Mouse (Mus musculus): ENCODE data around the gene Rps6kl1.
"Not testable (repeated sequence)": the region's sequence is repeated elsewhere in the genome, so short reads cannot be mapped to it uniquely, and the experiment has no call there.

Gene Rps6kl1

GRCm38 (mm10) chr12:85175926-85176845, 25.1 kb upstream of the Rps6kl1 start:
- in situ Hi-C loops (cut with MboI), result loop anchor here (10.0 kb wide), 1 partner anchor 129 kb away; no protein-coding TSS in a partner anchor

- in situ Hi-C loops (cut with MboI), result loop anchor here (10.0 kb wide), 1 partner anchor 130 kb away; no protein-coding TSS in a partner anchor
Observed at GRCm38 (mm10) chr12:85175087-85175675, 24.1 kb upstream of the Rps6kl1 start.

- in situ Hi-C loops (cut with MboI), result loop anchor here (10.0 kb wide), 1 partner anchor 131 kb away; no protein-coding TSS in a partner anchor
Observed at GRCm38 (mm10) chr12:85174016-85174415, 23.0 kb upstream of the Rps6kl1 start.

- in situ Hi-C loops (cut with MboI), result loop anchor here (10.0 kb wide), 1 partner anchor 134 kb away; no protein-coding TSS in a partner anchor
Observed at GRCm38 (mm10) chr12:85170948-85171307, 19.9 kb upstream of the Rps6kl1 start.

- in situ Hi-C loops (cut with MboI), result loop anchor here (10.0 kb wide), 1 partner anchor 134 kb away; no protein-coding TSS in a partner anchor
Observed at GRCm38 (mm10) chr12:85170284-85170947, 19.4 kb upstream of the Rps6kl1 start.

GRCm38 (mm10) chr12:85169877-85170276, 18.8 kb upstream of the Rps6kl1 start:
- in situ Hi-C loops (cut with MboI), result loop anchor here (10.0 kb wide), 1 partner anchor 135 kb away; no protein-coding TSS in a partner anchor

GRCm38 (mm10) chr12:85169117-85169858, 18.2 kb upstream of the Rps6kl1 start:
- in situ Hi-C loops (cut with MboI), result no loop called here

- in situ Hi-C loops (cut with MboI), result no loop called here
Observed at GRCm38 (mm10) chr12:85166631-85167030, 15.6 kb upstream of the Rps6kl1 start.

- in situ Hi-C loops (cut with MboI), result no loop called here
Observed at GRCm38 (mm10) chr12:85164996-85165395, 13.9 kb upstream of the Rps6kl1 start.

GRCm38 (mm10) chr12:85159592-85159991, 8.5 kb upstream of the Rps6kl1 start:
- in situ Hi-C loops (cut with MboI), result no loop called here

GRCm38 (mm10) chr12:85158801-85159200, 7.7 kb upstream of the Rps6kl1 start:
- in situ Hi-C loops (cut with MboI), result no loop called here

- in situ Hi-C loops (cut with MboI), result no loop called here
Observed at GRCm38 (mm10) chr12:85157797-85158460, 6.9 kb upstream of the Rps6kl1 start.

- in situ Hi-C loops (cut with MboI), result no loop called here
Observed at GRCm38 (mm10) chr12:85156324-85156723, 5.3 kb upstream of the Rps6kl1 start.

- in situ Hi-C loops (cut with MboI), result no loop called here
Observed at GRCm38 (mm10) chr12:85153011-85153410, 1.9 kb upstream of the Rps6kl1 start.

- in situ Hi-C loops (cut with MboI), result no loop called here
Observed at GRCm38 (mm10) chr12:85150321-85151001, 603 bp downstream of the Rps6kl1 start.

- in situ Hi-C loops (cut with MboI), result no loop called here
Observed at GRCm38 (mm10) chr12:85146881-85147280, 4.2 kb downstream of the Rps6kl1 start.

GRCm38 (mm10) chr12:85146355-85146754, 4.7 kb downstream of the Rps6kl1 start:
- in situ Hi-C loops (cut with MboI), result no loop called here

GRCm38 (mm10) chr12:85145630-85146029, 5.4 kb downstream of the Rps6kl1 start:
- in situ Hi-C loops (cut with MboI), result no loop called here

GRCm38 (mm10) chr12:85144821-85145220, 6.2 kb downstream of the Rps6kl1 start:
- in situ Hi-C loops (cut with MboI), result no loop called here

GRCm38 (mm10) chr12:85144276-85144675, 6.8 kb downstream of the Rps6kl1 start:
- in situ Hi-C loops (cut with MboI), result not testable (repeated sequence)
